Mouse (Mus musculus) macrophage (primary cell): ENCODE results near the gene Pla2g3. TPM values are rescaled to one million over a fixed set of nuclear protein-coding genes. Genes with fewer than 3 reads are reported as not detected.

ENCODE experiments used
- H3K27ac ChIP-seq: fragments of 350-480 bp; formaldehyde crosslinking; 2 replicates; pipeline ENCODE4 v1.9.0; 2021
- H3K36me3 ChIP-seq: fragments of 350-480 bp; formaldehyde crosslinking; 2 replicates; pipeline ENCODE4 v1.9.0; 2021; ENCODE audit errors: inconsistent target
- H3K4me3 ChIP-seq: fragments of 350-480 bp; formaldehyde crosslinking; 2 replicates; pipeline ENCODE4 v1.9.0; 2021; ENCODE audit errors: inconsistent target
- H3K79me2 ChIP-seq: fragments of 350-480 bp; formaldehyde crosslinking; 2 replicates; pipeline ENCODE4 v1.9.0; 2021; ENCODE audit errors: inconsistent target
- WGBS: methylation state at CpG from one replicate; pipeline ENCODE4 v1.1.7; 2026; ENCODE audit warnings: inconsistent platforms; ENCODE audit not compliant: missing documents; 5-methylcytosine and 5-hydroxymethylcytosine counted together
- polyA plus RNA-seq: library from polyadenylated mRNA; stranded (reverse); fragments of 250-400 nt; gene quantifications from 3 replicates; pipeline ENCODE4 v1.2.4, GENCODE M21; 2018; ENCODE audit warnings: inconsistent platforms

Gene Pla2g3
- polyA plus RNA-seq, 1 experiment from 2014 or later = not detected

GRCm38 (mm10) chr11:3519756-3520398 is 31.8 kb downstream of the Pla2g3 start:
- 94% methylated on average over 11 of the region's 11 CpGs for WGBS
- Histone ChIP-seq H3K79me2 (no peaks in the 10 kb centered on the region), H3K36me3 (no peaks in the 10 kb centered on the region), H3K27ac (no peak overlapping the region), H3K4me3 (no peak overlapping the region)

- WGBS = 95% methylated on average over 13 of the region's 14 CpGs
- Histone ChIP-seq H3K36me3 (no peaks in the 10 kb centered on the region), H3K27ac (no peak overlapping the region), H3K4me3 (no peak overlapping the region), H3K79me2 (no peaks in the 10 kb centered on the region)
These were observed 32.8 kb downstream of the Pla2g3 start for GRCm38 (mm10) chr11:3520919-3521318.

- H3K4me3 ChIP-seq = no peak overlapping the region
- H3K36me3 ChIP-seq = no peaks in the 10 kb centered on the region
- H3K79me2 ChIP-seq = no peaks in the 10 kb centered on the region
- H3K27ac ChIP-seq = no peak overlapping the region
- WGBS = 92% methylated on average over 23 of the region's 23 CpGs
These were observed 33.5 kb downstream of the Pla2g3 start for GRCm38 (mm10) chr11:3521339-3522224.

GRCm38 (mm10) chr11:3522285-3523000 is 34.4 kb downstream of the Pla2g3 start:
- Histone ChIP-seq H3K4me3 (no peak overlapping the region), H3K27ac (no peak overlapping the region), H3K36me3 (no peaks in the 10 kb centered on the region), H3K79me2 (no peaks in the 10 kb centered on the region)
- 95% methylated on average over 17 of the region's 17 CpGs for WGBS

GRCm38 (mm10) chr11:3523840-3524582 is 35.9 kb downstream of the Pla2g3 start:
- H3K36me3 ChIP-seq = no peaks in the 10 kb centered on the region
- no peak overlapping the region for H3K4me3 ChIP-seq
- H3K79me2 ChIP-seq = no peaks in the 10 kb centered on the region
- 96% methylated on average over 7 of the region's 7 CpGs for WGBS
- H3K27ac ChIP-seq = no peak overlapping the region

- no peak overlapping the region for H3K4me3 ChIP-seq
- H3K36me3 ChIP-seq = no peaks in the 10 kb centered on the region
- no peaks in the 10 kb centered on the region for H3K79me2 ChIP-seq
- H3K27ac ChIP-seq = no peak overlapping the region
- WGBS = 98% methylated on average over 4 of the region's 4 CpGs
These were observed 37.5 kb downstream of the Pla2g3 start for GRCm38 (mm10) chr11:3525560-3525959.

GRCm38 (mm10) chr11:3526207-3526606 is 38.1 kb downstream of the Pla2g3 start:
- Histone ChIP-seq H3K79me2 (no peaks in the 10 kb centered on the region), H3K27ac (no peak overlapping the region), H3K4me3 (no peak overlapping the region), H3K36me3 (no peaks in the 10 kb centered on the region)
- WGBS = 98% methylated on average over 9 of the region's 9 CpGs

GRCm38 (mm10) chr11:3526979-3527738 is 39.1 kb downstream of the Pla2g3 start:
- no peak overlapping the region for H3K4me3 ChIP-seq
- H3K36me3 ChIP-seq = no peaks in the 10 kb centered on the region
- H3K27ac ChIP-seq = no peak overlapping the region
- H3K79me2 ChIP-seq = no peaks in the 10 kb centered on the region
- WGBS = 97% methylated on average over 24 of the region's 24 CpGs

GRCm38 (mm10) chr11:3527766-3528165 is 39.7 kb downstream of the Pla2g3 start:
- H3K27ac ChIP-seq = no peak overlapping the region
- H3K4me3 ChIP-seq = no peak overlapping the region
- 97% methylated on average over 8 of the region's 8 CpGs for WGBS
- H3K79me2 ChIP-seq = no peaks in the 10 kb centered on the region
- H3K36me3 ChIP-seq = no peaks in the 10 kb centered on the region

GRCm38 (mm10) chr11:3528208-3528607 is 40.1 kb downstream of the Pla2g3 start:
- Histone ChIP-seq H3K4me3 (no peak overlapping the region), H3K79me2 (no peaks in the 10 kb centered on the region), H3K36me3 (no peaks in the 10 kb centered on the region), H3K27ac (no peak overlapping the region)
- 94% methylated on average over 6 of the region's 6 CpGs for WGBS

GRCm38 (mm10) chr11:3529476-3530252 is 41.6 kb downstream of the Pla2g3 start:
- Histone ChIP-seq H3K79me2 (no peaks in the 10 kb centered on the region), H3K4me3 (no peak overlapping the region), H3K36me3 (no peaks in the 10 kb centered on the region), H3K27ac (no peak overlapping the region)
- WGBS = 85% methylated on average over 20 of the region's 20 CpGs

GRCm38 (mm10) chr11:3530731-3531130 is 42.6 kb downstream of the Pla2g3 start:
- Histone ChIP-seq H3K4me3 (no peak overlapping the region), H3K27ac (no peak overlapping the region), H3K36me3 (no peaks in the 10 kb centered on the region), H3K79me2 (no peaks in the 10 kb centered on the region)
- 93% methylated on average over 3 of the region's 3 CpGs for WGBS

- WGBS = 96% methylated on average over 6 of the region's 6 CpGs
- H3K36me3 ChIP-seq = no peaks in the 10 kb centered on the region
- no peak overlapping the region for H3K4me3 ChIP-seq
- H3K27ac ChIP-seq = no peak overlapping the region
- H3K79me2 ChIP-seq = no peaks in the 10 kb centered on the region
These were observed 43.5 kb downstream of the Pla2g3 start for GRCm38 (mm10) chr11:3531634-3532033.
